Mouse (Mus musculus) adrenal gland, postnatal 36 days (tissue): ENCODE measurements around the gene Syngr3. TPM values are rescaled to one million over a fixed set of nuclear protein-coding genes. Genes with fewer than 3 reads are reported as not detected.
A peak's percentile ranks its signal among the peaks of the same experiment; 100 is the strongest.
"Not testable (repeated sequence)": the region's sequence is repeated elsewhere in the genome, so short reads cannot be mapped to it uniquely, and the experiment has no call there.

Source experiments
- DNase-seq, 2 experiments: peaks; one replicate each; pipeline ENCODE4 v3.0.0; 2021; ENCODE audit warnings: mixed read lengths in 1 of 2
- total RNA-seq, 2 experiments: library from RNA; stranded (reverse); gene quantifications; 2 replicates each; pipeline ENCODE4 v1.2.3; 2021

Gene Syngr3
- total RNA-seq, 2 experiments from 2014 or later, result 1.7 to 2.0 TPM

DNA sequence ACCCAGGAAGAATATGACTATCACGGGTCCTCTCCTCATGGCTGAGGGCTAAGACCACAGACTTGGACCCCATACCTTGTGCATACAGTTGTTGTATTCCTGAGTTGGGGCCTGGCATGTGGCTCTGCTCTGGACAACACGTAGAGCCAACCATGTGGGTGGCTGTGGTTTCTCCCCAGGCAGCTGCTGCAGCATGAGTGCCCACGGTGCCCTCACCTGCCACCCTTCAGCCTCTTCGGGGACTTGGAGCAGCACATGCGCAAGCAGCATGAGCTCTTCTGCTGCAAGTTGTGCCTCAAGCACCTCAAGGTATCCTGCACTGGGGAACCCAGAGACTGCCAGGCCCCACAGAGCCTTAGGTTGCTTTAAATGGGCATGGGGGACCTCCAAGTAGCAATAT is 12.9 kb downstream of the Syngr3 start:
- DNase-seq, result no peak

DNA sequence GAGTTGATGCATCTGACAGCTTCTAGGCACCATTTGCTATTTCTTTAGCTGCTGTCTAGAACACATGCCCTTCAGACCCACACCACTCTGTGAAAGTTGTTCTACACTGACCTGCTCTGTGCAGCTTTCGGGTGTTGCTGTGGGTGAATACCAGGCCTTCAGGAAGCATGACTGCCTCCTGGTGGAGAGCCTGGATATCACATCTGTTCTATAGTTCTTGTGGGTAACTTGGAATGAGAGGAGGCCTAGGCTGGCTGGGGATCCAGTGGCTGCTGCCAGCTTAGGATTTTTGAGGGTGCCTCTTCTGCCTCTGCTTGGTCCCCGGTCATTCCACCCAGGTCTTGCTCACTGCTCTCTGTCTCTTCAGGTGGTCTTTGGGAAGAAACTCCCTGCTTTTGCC is 13.6 kb downstream of the Syngr3 start:
- DNase-seq, result peak; percentile 40 to 72

DNA sequence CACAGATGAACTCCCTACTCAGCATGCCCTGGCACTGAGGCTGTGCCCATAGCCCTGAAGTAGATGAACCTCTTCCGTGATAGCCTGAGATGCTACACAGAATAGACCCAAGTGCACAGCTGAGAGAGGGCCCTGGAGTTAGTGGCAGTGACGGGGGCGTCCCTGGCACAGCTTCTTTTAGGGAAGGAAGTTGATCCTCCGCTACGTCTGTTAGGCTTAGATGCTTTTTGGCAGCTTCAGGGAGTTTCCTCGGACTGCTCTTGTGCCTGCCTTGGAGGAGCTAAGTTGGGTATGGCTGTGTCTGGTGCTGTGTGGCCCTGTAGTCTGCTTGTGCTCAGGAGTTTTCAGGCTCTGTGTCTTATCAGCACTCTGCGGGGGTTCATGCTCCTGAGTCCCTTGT is 15.5 kb downstream of the Syngr3 start:
- no peak for DNase-seq

DNA sequence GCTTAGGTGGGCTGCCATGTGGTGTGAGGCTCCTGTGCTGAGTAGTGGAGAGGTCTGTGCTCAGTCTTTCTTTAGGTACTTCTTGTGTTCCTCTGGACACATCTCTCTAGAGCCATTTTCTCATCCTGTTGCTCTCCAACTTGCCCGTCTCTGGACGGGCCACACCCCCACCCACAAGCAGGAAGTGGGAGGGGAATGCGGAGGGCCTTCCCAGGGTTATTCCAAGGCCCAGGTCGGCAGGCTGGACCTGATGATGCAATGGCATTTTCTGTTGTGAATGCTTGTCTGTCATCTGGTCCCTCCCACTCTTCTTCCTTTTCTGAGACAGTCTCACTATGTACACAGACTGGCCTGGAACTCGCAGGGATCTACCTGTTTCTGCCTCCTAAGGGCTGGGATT is 17.6 kb downstream of the Syngr3 start:
- DNase-seq, result peak; percentile 81 to 82

DNA sequence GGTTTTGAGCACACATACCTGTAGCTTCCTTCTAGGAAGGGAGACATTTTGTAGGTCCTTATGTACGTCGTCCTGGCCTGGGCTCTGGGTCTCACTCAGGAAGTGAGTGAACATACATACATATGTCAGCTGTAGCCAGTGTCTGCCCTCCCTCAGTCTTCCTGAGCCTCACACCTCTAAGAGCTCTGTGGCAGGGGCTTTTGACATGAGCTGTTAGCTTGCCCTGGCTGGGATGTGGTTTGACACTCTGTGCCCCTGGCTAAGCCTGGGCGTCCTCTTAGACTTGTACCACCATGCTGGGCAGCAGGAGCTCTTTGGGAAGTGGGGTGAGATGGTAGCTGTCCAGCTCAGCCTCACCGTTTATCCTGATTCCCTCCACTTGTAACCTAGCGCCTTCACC is 18.4 kb downstream of the Syngr3 start:
- no peak for DNase-seq

DNA sequence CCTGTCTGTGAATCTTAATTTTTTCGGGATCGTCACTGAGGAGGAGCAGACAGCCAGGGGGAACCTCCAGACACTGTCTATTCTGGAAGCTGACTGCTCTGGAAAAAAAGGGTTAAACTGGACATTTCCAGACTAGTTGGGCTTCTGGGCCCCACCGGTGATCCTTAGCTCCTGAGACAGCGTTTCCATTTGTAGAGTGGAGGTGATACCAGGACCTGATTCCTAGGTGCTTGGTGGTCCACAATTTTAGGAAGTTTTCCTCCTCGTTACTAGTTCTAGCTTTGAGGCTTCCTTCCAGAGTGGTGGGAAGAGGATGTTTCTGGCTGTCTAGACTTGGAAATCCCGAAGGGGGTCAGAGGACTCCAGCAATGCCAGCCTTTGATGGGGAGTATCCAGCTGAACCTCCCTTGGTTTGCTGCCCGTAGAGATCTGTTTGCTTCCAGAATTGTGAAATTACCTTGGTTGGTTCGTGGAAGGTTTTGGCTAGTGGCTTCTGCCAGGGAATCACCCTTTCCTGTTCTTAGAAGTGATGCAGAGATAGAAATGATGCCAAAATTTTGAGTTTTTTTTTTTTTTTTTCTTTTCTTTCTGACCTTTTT is 19.4 kb downstream of the Syngr3 start:
- no peak for DNase-seq

DNA sequence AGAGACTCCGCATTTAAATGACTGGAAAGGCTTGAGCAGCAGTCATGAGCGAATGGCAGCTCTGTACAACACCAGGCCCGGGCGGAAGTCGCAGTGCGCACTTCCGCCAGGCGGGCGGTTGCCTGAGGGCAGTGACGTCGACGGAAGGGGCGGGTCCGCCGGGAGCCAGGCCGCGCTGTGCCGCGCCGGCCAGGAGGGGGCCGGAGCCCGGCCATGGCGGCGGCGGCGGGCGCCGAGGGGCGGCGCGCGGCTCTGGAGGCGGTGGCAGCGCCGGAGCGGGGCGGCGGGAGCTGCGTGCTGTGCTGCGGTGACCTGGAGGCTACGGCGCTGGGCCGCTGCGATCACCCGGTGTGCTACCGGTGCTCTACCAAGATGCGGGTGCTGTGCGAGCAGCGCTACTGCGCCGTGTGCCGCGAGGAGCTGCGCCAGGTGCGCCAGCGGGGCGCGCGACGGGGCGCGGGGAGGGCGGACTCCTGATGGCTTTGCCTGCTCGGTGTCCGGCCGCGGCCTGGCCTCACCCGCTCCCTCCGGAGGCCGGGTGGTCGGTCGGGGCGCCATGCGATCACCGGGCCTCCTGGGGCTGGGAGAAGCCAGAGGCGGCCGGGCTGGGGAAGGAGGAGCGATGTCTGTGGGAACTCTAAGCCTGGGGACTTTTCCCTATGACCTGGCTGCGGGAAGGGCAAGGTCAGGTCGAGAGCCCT is 20.1 kb downstream of the Syngr3 start, which contains the start of gene Zfp598:
Gene Zfp598, plus strand, starts transcription at position 143 of the 701 bp plus-strand sequence.
- peak; percentile 98 to 99 for DNase-seq

DNA sequence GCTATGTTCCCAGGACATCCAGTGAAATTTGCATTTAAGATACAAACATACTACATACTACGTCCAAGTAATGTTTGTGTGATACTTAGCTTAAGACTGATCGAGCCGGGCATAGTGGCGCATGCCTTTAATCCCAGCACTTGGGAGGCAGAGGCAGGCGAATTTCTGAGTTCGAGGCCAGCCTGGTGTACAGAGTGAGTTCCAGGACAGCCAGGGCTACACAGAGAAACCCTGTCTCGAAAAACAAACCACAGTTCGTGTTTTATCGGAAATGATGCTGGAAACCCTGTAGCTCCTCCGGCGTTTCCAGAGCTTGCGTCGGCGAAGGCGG is 20.6 kb downstream of the Syngr3 start:
- DNase-seq, result not testable (repeated sequence)

DNA sequence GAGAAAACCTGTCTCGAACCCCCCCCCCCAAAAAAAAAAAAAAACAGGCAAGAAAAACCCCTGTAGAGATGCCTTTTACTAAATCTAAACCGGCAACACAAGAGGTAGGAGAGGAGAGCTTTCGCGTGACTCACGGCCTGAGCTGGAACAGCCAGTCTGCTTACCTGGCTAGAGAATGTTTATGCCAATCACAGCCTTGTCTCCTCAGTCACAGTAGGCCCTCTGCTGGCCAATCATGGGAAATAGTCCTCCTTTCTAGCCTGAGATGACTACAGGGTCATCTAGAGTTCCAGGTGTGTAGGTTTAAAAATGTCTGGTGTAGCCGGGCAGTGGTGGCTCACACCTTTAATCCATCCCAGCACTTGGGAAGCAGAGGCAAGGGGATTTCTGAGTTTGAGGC is 22.3 kb downstream of the Syngr3 start:
- peak; percentile 61 to 75 for DNase-seq

DNA sequence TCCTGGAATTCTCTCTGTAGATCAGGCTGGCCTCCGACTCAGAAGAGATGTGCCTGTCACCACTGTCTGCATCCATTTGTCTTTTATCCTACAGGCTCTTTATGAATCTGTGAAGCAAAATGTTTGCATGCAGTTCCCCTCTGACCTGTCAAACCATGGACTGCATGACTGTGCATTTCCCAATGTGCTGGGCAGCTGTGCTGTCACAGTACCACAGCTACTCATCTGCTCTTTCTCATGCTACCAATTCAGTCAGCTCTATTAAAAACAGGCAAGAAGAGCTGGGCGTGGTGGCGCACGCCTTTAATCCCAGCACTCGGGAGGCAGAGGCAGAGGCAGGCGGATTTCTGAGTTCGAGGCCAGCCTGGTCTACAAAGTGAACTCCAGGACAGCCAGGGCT is 22.7 kb downstream of the Syngr3 start:
- not testable (repeated sequence) for DNase-seq

DNA sequence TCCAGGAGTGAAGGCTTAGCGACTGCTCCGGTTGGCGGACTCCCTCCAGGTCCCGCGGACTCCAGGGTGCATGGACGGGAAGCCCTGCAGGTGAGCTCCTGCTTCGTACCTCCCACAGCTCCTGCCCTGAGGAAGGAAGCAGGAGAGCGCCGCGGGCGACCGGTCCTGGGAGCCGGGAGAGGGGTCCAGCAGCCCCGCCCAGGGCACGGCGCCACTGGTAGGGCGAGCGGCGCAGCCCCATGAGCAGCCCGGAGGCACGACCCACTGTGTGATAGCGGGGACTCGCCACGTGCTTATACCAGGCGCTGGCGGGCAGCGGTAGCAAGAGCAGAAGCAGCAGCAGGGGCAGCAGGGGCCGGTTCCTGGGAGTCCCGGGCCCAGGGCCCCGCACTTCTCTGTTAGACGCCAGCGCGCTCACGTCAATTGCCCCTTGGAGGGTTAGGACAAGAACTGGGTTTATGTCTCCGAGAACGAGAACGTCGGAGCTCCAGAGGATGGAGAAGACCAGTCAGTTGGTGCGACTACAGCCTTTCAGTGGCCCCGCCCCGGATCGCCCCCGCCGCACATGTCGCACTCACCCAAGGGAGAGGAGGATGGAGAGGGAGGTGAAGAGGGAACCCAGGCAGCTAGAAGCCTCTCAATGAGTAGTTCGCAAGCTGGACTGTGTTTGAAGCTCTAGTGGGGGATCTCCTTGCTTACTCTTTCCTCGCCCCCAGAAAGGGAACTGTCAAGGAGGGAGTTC is 31.6 kb downstream of the Syngr3 start, which contains the start of gene Npw:
Gene Npw, minus strand, starts transcription at position 441 of the 742 bp plus-strand sequence.
- DNase-seq, result peak in 1 of 2 experiments; percentile 32

DNA sequence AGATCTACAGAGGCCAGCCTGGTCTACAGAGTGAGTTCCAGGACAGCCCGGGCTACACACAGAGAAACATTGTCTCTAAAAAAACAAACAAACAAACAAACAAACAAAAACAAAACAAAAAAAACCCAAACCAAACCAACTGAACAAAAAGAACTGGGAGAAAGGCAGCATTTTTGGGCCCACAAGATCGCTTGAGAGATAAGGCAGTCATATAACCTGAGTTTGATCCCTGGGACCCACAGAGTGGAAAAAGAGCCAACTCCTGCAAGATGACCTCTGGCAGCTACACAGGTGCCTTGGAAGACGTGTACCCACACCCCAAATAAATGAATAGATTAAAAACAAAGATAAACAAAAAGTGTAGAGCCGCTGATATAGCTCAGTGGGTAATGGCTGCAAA is 34.8 kb downstream of the Syngr3 start:
- DNase-seq, result no peak

DNA sequence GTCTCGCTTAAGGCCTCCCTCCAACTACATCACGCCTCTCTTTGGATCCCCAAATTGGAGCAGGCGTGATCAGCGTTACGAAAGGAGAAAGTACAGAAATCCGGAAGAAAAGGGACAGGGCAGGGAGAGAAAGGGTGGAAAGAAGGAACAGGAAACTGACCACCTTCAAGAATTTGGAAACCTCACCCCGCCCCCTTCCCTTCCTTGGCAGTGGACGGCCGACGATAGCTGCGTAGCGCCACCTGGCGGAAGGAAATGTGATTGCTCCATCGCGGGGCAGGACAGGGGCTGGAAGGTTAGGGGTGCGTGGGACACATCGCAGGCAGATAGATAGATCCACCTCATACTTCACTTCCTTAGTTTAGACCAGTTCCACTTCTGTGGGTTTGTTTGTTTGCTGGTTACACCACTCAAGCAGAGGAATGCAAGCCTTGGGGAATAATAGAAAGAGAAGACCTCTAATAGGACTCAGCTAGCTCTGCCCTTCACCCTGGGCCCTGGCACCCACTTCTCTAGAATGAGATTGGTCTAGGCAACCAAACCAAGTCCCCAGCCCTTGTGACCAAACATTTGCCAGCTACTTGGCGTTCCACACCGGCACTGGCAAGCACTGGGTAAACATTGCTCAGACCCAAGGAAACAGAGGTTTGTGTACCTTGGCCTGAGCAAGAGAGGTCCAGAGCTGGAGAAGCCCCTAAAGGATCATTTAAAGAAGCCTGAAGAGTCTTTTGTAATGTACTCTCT is 35.6 kb downstream of the Syngr3 start:
- DNase-seq, result peak; percentile 78 to 85

DNA sequence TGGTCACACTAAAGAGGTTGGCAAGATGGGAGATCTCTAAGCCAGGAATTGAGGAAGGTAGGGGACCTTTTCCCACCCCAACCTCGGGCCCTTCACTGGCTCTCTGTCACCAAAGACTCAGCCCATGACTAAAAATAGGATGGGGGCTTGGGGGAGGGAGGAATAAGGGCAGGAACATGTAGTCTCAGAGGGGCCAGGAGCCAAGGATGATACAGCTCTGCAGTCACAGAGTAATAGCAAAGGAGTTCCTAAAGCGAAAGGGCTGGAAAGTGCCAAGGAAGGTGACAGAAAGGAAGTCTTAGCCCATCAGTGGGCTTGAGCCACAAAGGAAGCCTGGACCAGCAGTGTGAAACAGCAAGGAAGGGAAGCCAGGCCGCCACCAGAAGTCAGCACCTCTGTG is 37.9 kb downstream of the Syngr3 start:
- no peak for DNase-seq

DNA sequence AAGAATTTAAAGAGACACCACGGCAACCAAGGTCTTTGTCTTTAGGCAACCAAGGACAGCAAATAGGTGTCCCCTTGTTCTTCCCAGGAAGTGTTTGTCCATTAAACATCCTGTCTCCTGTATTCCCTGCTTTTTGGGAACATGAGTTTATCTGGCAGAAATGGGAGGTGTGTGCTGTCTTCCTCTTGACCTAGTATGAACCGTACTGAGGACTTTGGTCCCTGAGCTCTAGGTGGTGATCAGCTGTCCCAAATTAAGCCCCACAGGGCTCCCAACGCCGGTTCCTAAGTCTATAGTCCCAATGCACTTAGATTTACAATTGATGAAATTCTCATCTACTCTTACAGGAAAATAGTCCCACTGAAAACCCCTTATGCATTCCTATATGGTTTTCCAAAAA is 39.0 kb downstream of the Syngr3 start:
- DNase-seq, result no peak

DNA sequence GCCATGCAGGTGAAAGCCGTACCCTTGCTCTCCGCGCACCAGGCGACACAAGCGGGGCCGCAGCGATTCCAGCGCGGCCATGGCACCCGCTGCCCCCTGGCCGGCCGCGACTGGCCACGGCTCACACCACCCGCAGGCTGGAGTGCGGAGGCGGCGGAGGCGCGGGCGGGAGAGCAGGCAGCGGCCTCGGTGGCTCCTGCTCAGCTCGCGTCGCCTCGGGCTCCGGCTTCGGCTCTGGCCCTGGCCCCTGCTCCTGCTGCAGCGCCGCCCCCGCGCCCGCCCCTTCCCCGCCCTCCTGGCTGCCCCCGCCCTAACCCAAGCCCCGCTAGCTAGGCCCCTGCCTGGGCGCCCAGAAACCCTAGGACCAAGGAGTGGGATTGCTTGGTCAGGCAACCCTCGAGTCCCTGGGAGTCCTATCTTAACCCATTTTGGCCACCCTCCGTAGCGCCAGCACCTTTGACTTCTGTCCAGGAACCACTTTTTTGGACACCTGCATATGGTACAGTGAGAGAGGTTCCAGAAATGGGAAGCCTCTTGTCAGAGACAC is 39.6 kb downstream of the Syngr3 start, which contains the start of gene Slc9a3r2:
Gene Slc9a3r2, minus strand, starts transcription at position 258 of the 547 bp plus-strand sequence.
- DNase-seq, result peak; percentile 79 to 86

DNA sequence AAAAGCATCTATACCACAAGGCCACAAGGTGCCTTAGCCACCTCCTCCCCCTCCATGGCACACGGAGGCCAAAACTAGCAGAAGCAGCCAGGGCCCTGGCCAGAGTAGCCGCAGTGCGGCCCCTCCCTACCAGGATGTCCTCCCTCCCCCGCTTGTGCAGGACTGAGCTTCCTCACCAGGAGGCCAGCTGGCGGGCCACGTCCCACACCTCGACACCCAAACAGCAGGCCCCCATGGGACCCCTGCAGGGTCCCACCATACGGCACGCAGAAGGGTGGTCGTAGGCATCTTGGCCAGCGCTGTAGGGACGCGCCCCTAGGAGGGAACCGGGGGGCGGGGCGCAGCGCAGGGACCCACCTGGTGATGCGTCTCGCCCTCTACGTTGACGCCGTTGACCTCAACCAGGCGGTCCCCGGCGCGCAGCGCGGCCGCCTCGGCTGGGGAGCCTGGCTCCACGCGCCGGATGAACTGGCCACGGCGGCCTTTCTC is 40.1 kb downstream of the Syngr3 start:
- peak; percentile 60 to 74 for DNase-seq

DNA sequence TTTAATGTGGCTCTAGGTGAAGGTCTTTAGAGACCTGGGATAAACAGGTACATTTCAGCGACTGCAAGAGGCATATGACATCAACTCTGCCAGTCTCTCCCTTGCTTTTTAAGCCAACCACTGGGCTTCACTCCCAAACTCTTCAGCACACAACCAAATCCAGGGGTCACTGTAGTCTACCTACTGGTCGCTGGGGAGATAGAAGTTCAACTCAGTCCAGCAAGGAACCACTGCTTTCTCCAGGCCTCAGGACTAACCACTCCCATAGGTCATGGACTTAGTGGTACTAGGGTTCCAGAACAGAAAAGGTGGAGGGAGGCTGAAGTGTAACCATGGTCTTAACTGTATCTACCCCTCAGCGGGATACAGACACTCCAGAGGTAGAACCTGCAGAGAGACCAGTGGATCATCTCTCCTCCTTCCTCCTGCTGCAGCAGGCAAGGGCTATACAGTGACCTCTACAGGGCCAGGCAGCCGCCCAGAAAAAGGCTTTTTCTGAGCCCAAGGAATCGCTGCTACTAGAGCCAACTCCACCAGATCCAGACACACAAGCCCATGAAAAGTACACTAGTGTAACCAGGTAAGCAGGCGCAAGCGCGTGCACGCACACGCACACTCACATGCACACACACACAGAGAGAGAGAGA is 40.9 kb downstream of the Syngr3 start:
- DNase-seq, result no peak

DNA sequence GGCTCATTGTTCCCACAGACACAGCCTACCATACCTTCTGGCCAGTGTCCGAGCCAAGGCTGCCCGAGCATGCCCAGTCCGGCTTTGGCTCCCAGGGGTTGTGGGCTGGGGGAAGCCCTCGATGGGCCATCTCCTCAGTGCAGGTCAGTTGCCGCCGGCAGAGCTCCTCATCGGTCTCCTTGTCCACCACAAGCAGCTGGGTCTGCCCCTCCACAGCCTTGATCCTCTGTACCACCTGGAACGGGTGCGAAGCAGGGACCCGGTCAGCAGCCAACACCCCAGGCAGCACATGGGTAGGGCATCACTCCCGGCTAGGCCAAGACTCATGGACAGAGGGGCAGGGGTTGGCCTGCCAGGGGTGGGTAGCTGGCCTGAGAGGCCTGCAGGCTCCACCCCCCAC is 42.3 kb downstream of the Syngr3 start:
- no peak for DNase-seq

DNA sequence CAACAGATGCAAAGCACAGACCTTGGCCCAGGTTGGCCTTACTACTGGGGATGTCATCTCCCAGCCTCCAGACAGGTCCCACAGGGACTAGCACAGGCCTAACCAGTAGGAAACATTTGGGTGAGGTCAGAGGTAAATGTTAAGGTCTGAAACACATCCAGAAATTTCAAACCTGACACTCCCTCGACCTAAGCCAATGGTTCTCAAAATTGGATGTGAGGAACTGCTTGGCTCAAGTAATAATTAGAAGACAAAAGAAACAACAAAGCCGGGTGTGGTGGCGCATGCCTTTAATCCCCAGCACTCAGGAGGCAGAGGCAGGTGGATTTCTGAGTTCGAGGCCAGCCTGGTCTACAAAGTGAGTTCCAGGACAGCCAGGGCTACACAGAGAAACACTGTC is 43.4 kb downstream of the Syngr3 start:
- DNase-seq, result no peak

DNA sequence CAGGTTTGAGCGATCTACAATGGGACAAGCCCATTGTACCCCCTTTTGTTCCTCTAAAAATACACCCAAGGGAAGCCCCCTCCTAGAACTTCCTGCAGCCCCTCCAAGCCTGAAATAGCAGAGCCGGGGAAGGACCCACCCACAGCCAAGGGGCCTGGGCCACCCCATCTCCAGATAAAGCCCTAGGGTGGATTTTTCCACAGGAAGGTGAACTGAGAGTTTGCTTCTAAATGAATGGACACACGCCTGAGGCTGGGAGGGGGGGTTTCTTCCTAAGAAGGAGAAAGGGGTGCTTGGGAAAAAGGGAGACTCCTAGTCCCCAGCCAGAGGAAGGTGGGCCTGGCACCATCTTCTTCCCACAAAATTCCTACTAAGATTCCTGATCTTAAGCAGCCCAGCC is 43.8 kb downstream of the Syngr3 start:
- DNase-seq, result peak in 1 of 2 experiments; percentile 30
